Mouse (Mus musculus) cerebellum, adult 2 months (tissue): ENCODE results near the gene Tcte1. TPM values are rescaled to one million over a fixed set of nuclear protein-coding genes. Genes with fewer than 3 reads are reported as not detected.
A peak's percentile ranks its signal among the peaks of the same experiment; 100 is the strongest.

Source experiments
- DNase-seq, 2 experiments: peaks; one replicate each; pipeline ENCODE4 v3.0.0; 2021
- H3K27ac ChIP-seq: fragments of 200-500 bp; 2 replicates; pipeline ENCODE4 v1.5.1; 2012; ENCODE audit warnings: low read length, control low read depth, inconsistent platforms; ENCODE audit not compliant: insufficient read depth
- H3K27me3 ChIP-seq: fragments of 200-500 bp; 2 replicates; pipeline ENCODE4 v1.6.1; 2012; ENCODE audit warnings: inconsistent platforms, mild to moderate bottlenecking, low read length, moderate library complexity; ENCODE audit not compliant: control insufficient read depth, insufficient read depth
- H3K4me1 ChIP-seq: fragments of 200-500 bp; 2 replicates; pipeline ENCODE4 v1.6.1; 2011; ENCODE audit warnings: low read length; ENCODE audit not compliant: control insufficient read depth, insufficient read depth
- H3K4me3 ChIP-seq: fragments of 200-500 bp; replicated peaks from 2 replicates; pipeline ENCODE3; 2011; ENCODE audit warnings: mild to moderate bottlenecking, low read depth, low read length, control low read depth; ENCODE audit not compliant: insufficient read depth
- CTCF ChIP-seq: fragments of 200-500 bp; IDR thresholded peaks from 2 replicates; pipeline ENCODE4 v1.5.1; 2011; ENCODE audit warnings: low read depth, mild to moderate bottlenecking, control low read depth, low read length, moderate library complexity, borderline replicate concordance; ENCODE audit not compliant: insufficient read depth
- POLR2A ChIP-seq: fragments of 200-500 bp; IDR thresholded peaks from 2 replicates; pipeline ENCODE4 v1.6.1; 2011; ENCODE audit warnings: low read length, control low read depth, borderline replicate concordance; ENCODE audit not compliant: insufficient read depth
- WGBS: fragments of 180-500 bp; shearing (Covaris S2); methylation state at CpG from one replicate; pipeline ENCODE4 v1.1.7; 2018; 5-methylcytosine and 5-hydroxymethylcytosine counted together
- polyA plus RNA-seq: library from polyadenylated mRNA; depleted of rRNA; stranded (reverse); fragments of >200 nt; gene quantifications from 2 replicates; pipeline ENCODE4 v1.2.3, GENCODE M21; 2012

The Tcte1 gene
- polyA plus RNA-seq, 1 experiment, result 0.61 TPM

DNA sequence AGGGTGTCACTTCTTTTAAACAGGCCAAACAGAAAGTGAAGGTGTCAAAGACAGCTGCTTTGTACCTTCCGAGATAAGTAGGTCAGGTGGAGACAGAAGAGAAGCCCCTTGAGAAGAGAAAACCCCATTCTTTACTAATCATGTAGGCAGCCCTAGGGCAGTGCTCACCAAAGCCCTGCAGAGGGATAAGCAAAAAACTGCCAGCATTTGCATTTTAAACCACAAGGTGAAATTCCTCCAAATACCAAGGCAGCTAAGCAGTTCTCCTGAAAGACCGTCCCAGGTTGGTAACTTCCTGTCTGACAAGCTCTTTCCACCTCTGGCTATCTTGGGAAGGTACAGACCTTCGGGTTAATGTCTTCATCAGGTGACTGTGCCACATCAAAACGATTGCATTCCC is 20.9 kb upstream of the Tcte1 start:
- no peak for DNase-seq
- no peak overlapping the region for H3K27ac ChIP-seq
- H3K27me3 ChIP-seq, result no peaks in the 10 kb centered on the region
- WGBS, result 57% methylated on average over 4 of the region's 4 CpGs
- H3K4me1 ChIP-seq, result peaks cover 5% of the 10 kb centered on the region
- no peak for TF ChIP-seq CTCF
- no peak for TF ChIP-seq POLR2A
- H3K4me3 ChIP-seq, result no peak overlapping the region

DNA sequence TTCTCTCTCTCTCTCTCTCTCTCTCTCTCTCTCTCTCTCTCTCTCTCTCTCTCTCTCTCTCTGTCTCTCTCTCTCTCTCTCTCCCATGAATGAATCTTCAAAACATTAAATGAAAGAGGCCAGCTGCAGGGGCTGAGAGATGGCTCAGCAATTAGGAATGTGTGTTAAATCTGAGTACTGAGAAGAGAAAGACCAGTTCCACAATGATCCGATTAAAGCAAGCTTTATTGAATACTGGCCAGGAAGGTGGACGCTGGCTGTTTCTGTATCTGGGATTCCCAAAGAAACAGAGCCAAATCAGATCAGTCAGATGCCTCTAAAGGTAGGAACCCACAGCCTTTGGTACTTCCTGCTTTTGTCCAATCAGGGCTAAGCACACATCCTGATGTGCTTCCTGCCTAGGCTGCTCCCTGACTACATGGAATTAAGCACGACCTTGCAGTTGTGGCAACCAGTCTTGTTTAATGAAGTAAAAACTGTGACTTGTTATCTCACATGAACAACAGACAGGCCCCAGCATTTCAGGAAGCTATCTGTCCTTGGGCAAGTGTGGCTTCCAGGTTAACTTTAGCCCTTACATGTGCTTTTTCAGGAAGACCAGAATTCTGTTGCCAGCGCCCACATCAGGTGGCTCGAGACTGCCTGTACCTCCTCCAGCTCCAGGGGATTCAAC is 19.8 kb upstream of the Tcte1 start:
- Histone ChIP-seq H3K27me3 (no peaks in the 10 kb centered on the region), H3K4me1 (peaks cover 7% of the 10 kb centered on the region), H3K27ac (no peak overlapping the region), H3K4me3 (no peak overlapping the region)
- WGBS, result 52% methylated on average over 5 of the region's 5 CpGs
- no peak for DNase-seq
- TF ChIP-seq POLR2A, result no peak
- no peak for TF ChIP-seq CTCF

DNA sequence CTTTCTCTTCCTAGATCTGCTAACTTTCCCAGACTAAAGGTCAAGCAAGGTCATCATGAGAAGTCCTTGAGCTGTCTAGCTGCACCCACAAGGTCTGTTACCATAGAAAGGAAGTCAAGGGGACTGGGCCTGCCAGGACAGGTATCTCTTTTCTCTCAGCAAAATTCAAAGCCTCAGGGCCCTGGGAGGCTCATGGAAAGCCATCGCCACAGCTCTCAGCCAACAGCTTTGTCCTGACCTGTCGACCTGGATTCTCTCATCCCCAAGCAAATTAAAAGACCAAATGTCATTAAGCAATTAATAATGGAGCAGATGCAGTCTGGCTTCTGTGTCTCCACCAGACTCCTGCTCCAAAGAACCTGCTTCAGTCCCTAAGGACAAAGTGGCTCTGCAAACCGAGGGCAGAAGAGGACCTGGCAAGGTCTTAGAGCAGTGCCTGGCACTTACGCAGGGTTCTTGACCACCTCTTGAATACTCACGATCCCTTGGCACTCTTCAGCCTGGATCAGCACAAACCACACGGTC is 17.2 kb upstream of the Tcte1 start:
- no peak for TF ChIP-seq POLR2A
- TF ChIP-seq CTCF, result no peak
- Histone ChIP-seq H3K27ac (no peak overlapping the region), H3K4me1 (peaks cover 7% of the 10 kb centered on the region), H3K4me3 (no peak overlapping the region), H3K27me3 (no peaks in the 10 kb centered on the region)
- WGBS, result 22% methylated on average over 6 of the region's 6 CpGs
- no peak for DNase-seq

DNA sequence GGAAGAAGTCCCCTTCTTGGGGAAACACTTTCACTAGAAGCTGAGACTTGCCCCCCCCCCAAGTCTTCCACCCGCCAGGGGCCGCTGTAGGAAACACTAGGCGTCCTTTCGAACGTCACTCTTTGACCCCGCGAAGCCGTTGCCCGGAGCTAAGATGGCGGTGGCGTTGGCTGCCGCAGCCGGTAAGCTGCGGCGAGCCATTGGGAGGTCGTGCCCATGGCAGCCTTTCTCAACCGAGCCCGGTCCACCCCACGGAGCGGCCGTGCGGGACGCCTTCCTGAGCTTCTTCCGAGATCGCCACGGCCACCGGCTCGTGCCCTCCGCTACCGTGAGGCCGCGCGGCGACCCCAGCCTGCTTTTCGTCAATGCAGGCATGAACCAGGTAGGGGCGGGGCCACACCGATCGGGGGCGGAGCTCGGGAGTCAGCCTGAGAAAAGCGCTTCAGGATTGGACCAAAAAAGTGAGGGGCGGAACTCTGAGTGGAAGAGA is 16.5 kb upstream of the Tcte1 start, which contains the start of gene Aars2:
Gene Aars2, plus strand, starts transcription at position 142 of the 490 bp plus-strand sequence.
- TF ChIP-seq POLR2A, result peak; percentile 66
- peak; percentile 65; the same call in 1 of the 2 replicates for TF ChIP-seq CTCF
- peak within 1 kb of the TSS; percentile 90 for H3K27ac ChIP-seq

DNA sequence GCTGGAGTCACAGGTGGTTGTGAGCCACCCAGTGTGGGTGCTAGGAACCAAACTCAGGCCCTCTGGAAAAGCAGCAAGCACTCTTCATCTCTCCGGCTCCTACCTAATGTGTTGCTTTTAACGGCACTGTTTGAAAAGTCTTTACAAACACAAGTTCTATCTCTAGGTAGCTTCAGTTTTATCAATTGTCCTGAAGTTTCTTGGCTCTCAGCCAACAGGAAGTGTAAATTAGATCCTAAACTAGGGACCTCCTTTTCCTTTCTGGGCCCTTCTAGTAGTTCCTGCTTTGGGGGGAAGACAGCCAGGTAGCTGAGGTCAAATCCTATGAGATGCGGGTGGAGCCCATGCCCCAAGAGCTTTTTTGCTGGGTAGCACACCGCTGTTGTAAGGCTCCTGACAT is 12.4 kb upstream of the Tcte1 start:
- H3K27ac ChIP-seq, result no peak overlapping the region
- no peaks in the 10 kb centered on the region for H3K27me3 ChIP-seq
- WGBS, result over 99% methylated on average over 4 of the region's 4 CpGs
- H3K4me3 ChIP-seq, result no peak overlapping the region
- DNase-seq, result no peak
- TF ChIP-seq POLR2A (no peak), CTCF (no peak)
- H3K4me1 ChIP-seq, result peaks cover 7% of the 10 kb centered on the region

More for the DNA sequence above, 16.5 kb upstream of the Tcte1 start, which contains the start of gene Aars2:
- peak within 1 kb of the TSS; percentile 71 for H3K4me3 ChIP-seq
- H3K4me1 ChIP-seq, result peaks cover 7% of the 10 kb centered on the region
- 1% methylated on average over 42 of the region's 42 CpGs for WGBS
- no peaks in the 10 kb centered on the region for H3K27me3 ChIP-seq
- DNase-seq, result peak; percentile 92 to 96

DNA sequence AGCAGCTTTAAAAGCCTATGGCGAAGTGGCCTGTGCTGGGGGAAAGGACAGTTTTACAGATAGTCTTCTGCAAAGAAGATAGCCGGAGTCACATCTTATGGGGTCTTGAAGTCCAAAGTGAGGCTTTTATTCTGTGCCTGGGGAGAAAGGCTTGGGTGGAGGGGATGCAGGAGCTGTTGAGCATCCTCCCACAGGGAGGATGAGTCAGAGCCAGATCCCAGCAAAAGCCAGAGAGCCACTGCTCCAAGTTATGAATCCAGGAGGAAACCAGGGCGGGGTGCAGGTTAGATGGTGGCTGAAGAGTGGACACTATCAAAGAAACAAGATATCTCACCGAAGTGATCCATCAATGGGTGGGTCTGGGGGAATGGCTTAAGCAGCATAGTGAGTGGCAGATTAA is 11.5 kb upstream of the Tcte1 start:
- H3K27ac ChIP-seq, result no peak overlapping the region
- no peaks in the 10 kb centered on the region for H3K27me3 ChIP-seq
- no peak for DNase-seq
- 91% methylated on average over 4 of the region's 4 CpGs for WGBS
- peaks cover 9% of the 10 kb centered on the region for H3K4me1 ChIP-seq
- TF ChIP-seq CTCF (no peak), POLR2A (no peak)
- H3K4me3 ChIP-seq, result no peak overlapping the region

DNA sequence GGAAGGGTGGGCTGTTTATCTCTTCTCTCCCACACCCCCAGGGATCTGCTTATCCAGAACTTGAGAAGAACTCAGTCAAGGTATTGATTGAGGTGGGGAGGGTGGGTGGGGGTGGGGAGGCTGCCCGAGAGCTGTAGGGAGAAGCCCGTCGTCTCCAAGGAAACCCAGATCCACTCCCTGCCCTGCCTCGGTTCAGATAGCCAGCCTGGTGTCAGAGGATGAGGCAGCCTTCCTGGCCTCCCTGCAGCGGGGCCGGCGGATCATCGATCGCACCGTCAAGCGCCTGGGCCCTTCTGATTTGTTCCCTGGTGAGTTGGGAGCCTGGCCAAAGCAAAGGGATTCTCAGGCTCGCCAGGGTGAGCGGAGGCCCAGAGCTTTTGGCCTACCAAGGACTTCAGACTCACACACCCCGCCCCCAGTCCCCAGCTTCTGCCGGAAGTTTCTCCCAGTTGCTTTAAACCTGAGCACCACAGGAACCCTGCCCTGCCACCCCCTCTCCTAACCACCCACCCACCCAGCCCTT is 8.0 kb upstream of the Tcte1 start:
- H3K4me3 ChIP-seq, result no peak overlapping the region
- peaks cover 41% of the 10 kb centered on the region for H3K4me1 ChIP-seq
- DNase-seq, result peak in 1 of 2 experiments; percentile 15
- no peaks in the 10 kb centered on the region for H3K27me3 ChIP-seq
- WGBS, result 51% methylated on average over 15 of the region's 15 CpGs
- no peak for TF ChIP-seq CTCF
- no peak for TF ChIP-seq POLR2A
- no peak overlapping the region for H3K27ac ChIP-seq

DNA sequence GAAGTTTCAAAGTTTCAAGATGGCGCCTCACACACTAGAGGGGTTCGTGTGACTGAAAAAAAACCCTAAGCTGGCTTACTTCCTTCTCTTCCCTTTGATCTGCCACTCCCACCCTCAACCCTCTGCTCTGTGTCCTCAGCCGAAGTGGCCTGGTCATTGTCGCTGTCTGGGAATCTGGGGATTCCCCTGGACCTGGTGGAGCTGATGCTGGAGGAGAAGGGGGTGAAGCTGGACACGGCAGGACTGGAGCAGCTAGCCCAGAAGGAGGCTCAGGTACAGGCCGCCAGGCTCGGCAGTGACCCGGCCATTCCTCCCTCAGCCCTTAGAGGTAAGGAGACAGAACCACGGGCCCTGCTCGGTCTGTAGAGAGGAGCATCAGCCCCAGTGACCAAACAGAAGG is 7.4 kb upstream of the Tcte1 start:
- no peak overlapping the region for H3K27ac ChIP-seq
- peak in 1 of 2 experiments; percentile 22 for DNase-seq

More for the DNA sequence above, 7.4 kb upstream of the Tcte1 start:
- H3K4me1 ChIP-seq, result peaks cover 42% of the 10 kb centered on the region
- no peaks in the 10 kb centered on the region for H3K27me3 ChIP-seq
- no peak for TF ChIP-seq POLR2A
- TF ChIP-seq CTCF, result no peak
- WGBS, result 88% methylated on average over 10 of the region's 10 CpGs
- no peak overlapping the region for H3K4me3 ChIP-seq
